Mouse (Mus musculus) hindbrain, embryonic 12.5 days (tissue): ENCODE data around the gene Eid2. TPM values are rescaled to one million over a fixed set of nuclear protein-coding genes. Genes with fewer than 3 reads are reported as not detected.
A peak's percentile ranks its signal among the peaks of the same experiment; 100 is the strongest.

ENCODE experiments used
- ATAC-seq: fragments of 200-750 bp; cut with Nextera tagmentation; 2 replicates; pipeline ENCODE4 v1.8.0; 2017; ENCODE audit warnings: moderate TSS enrichment; ENCODE audit not compliant: low FRiP score
- H3K27ac ChIP-seq: fragments of 300-500 bp; sonication (generic); 2 replicates; pipeline ENCODE4 v1.5.1; 2016; ENCODE audit warnings: mild to moderate bottlenecking
- H3K27me3 ChIP-seq: fragments of 300-500 bp; sonication (generic); 2 replicates; pipeline ENCODE4 v1.6.1; 2016; ENCODE audit warnings: mild to moderate bottlenecking
- H3K36me3 ChIP-seq: fragments of 300-500 bp; sonication (generic); 2 replicates; pipeline ENCODE4 v1.6.1; 2016; ENCODE audit warnings: mild to moderate bottlenecking
- H3K4me1 ChIP-seq: fragments of 300-500 bp; sonication (generic); 2 replicates; pipeline ENCODE4 v1.6.1; 2016
- H3K4me2 ChIP-seq: fragments of 300-500 bp; sonication (generic); replicated peaks from 2 replicates; pipeline ENCODE4 v1.6.1; 2016; ENCODE audit warnings: mild to moderate bottlenecking
- H3K4me3 ChIP-seq: fragments of 300-500 bp; sonication (generic); 2 replicates; pipeline ENCODE4 v1.5.1; 2016; ENCODE audit warnings: mild to moderate bottlenecking
- H3K9ac ChIP-seq: fragments of 300-500 bp; sonication (generic); 2 replicates; pipeline ENCODE4 v1.6.1; 2016; ENCODE audit warnings: mild to moderate bottlenecking, moderate library complexity
- H3K9me3 ChIP-seq: fragments of 300-500 bp; sonication (generic); replicated peaks from 2 replicates; pipeline ENCODE4 v1.6.1; 2016; ENCODE audit warnings: mild to moderate bottlenecking
- WGBS: fragments of 180-500 bp; shearing (Covaris S2); methylation state at CpG from one replicate; pipeline ENCODE4 v1.1.7; 2016; 5-methylcytosine and 5-hydroxymethylcytosine counted together
- polyA plus RNA-seq: library from polyadenylated mRNA; unstranded; fragments of >200 nt; fragmentation: Nextera tagmentation; extraction: Ambion mirVana; gene quantifications from 2 replicates; pipeline ENCODE4 v1.2.1, GENCODE M21; 2016

Eid2 gene
- polyA plus RNA-seq, 1 experiment from 2014 or later, result 19.3 TPM

GRCm38 (mm10) chr7:28268042-28268531 is 406 bp downstream of the Eid2 start:
- Histone ChIP-seq H3K4me1 (peaks cover 10% of the 10 kb centered on the region), H3K36me3 (peaks cover 29% of the 10 kb centered on the region)
- ATAC-seq, result peak; percentile 85

GRCm38 (mm10) chr7:28268576-28268975 is 895 bp downstream of the Eid2 start:
- Histone ChIP-seq H3K4me1 (peaks cover 10% of the 10 kb centered on the region), H3K4me3 (peak overlapping the region; percentile 91), H3K9ac (peak overlapping the region; percentile 99), H3K27me3 (peaks cover 3% of the 10 kb centered on the region; the same call in 1 of the 2 replicates), H3K36me3 (peaks cover 32% of the 10 kb centered on the region), H3K9me3 (no peaks in the 10 kb centered on the region), H3K27ac (peak overlapping the region; percentile 97), H3K4me2 (peak overlapping the region; percentile 77)
- no peak; the same call in 1 of the 2 replicates for ATAC-seq
- WGBS, result 31% methylated on average over 16 of the region's 16 CpGs

More at GRCm38 (mm10) chr7:28268042-28268531, 406 bp downstream of the Eid2 start:
- peaks cover 3% of the 10 kb centered on the region; the same call in 1 of the 2 replicates for H3K27me3 ChIP-seq
- peak overlapping the region; percentile 77 for H3K4me2 ChIP-seq
- peak overlapping the region; percentile 99 for H3K9ac ChIP-seq
- peak overlapping the region; percentile 91 for H3K4me3 ChIP-seq
- WGBS, result under 1% methylated on average over 39 of the region's 62 CpGs
- H3K9me3 ChIP-seq, result no peaks in the 10 kb centered on the region
- peak overlapping the region; percentile 97 for H3K27ac ChIP-seq

- H3K4me2 ChIP-seq, result peak overlapping the region; percentile 77; the same call in 1 of the 2 replicates
- no peak overlapping the region for H3K27ac ChIP-seq
- H3K9ac ChIP-seq, result no peak overlapping the region
- no peak for ATAC-seq
- peaks cover 10% of the 10 kb centered on the region for H3K4me1 ChIP-seq
- no peaks in the 10 kb centered on the region; the same call in 1 of the 2 replicates for H3K27me3 ChIP-seq
- no peak overlapping the region for H3K4me3 ChIP-seq
- no peaks in the 10 kb centered on the region for H3K9me3 ChIP-seq
- H3K36me3 ChIP-seq, result peaks cover 32% of the 10 kb centered on the region
- WGBS, result 93% methylated on average over 12 of the region's 12 CpGs
Observed at GRCm38 (mm10) chr7:28269355-28269754, 1.7 kb downstream of the Eid2 start.

GRCm38 (mm10) chr7:28271761-28272160 is 4.1 kb downstream of the Eid2 start:
- Histone ChIP-seq H3K4me1 (peaks cover 10% of the 10 kb centered on the region), H3K27me3 (no peaks in the 10 kb centered on the region), H3K4me2 (no peak overlapping the region), H3K27ac (no peak overlapping the region), H3K9me3 (no peaks in the 10 kb centered on the region), H3K9ac (no peak overlapping the region), H3K4me3 (no peak overlapping the region), H3K36me3 (peaks cover 32% of the 10 kb centered on the region)
- WGBS, result 69% methylated on average over 3 of the region's 3 CpGs
- no peak for ATAC-seq

- H3K4me1 ChIP-seq, result peaks cover 10% of the 10 kb centered on the region; the same call in 1 of the 2 replicates
- no peak overlapping the region for H3K4me2 ChIP-seq
- H3K4me3 ChIP-seq, result no peak overlapping the region
- no peaks in the 10 kb centered on the region for H3K27me3 ChIP-seq
- peak overlapping the region; percentile 0; the same call in 1 of the 2 replicates for H3K27ac ChIP-seq
- no peaks in the 10 kb centered on the region for H3K9me3 ChIP-seq
- no peak overlapping the region for H3K9ac ChIP-seq
- H3K36me3 ChIP-seq, result peaks cover 11% of the 10 kb centered on the region
- ATAC-seq, result peak; percentile 27; the same call in 1 of the 2 replicates
- 63% methylated on average over 8 of the region's 8 CpGs for WGBS
Observed at GRCm38 (mm10) chr7:28277237-28277614, 9.5 kb downstream of the Eid2 start.

GRCm38 (mm10) chr7:28277615-28278278 is 10.1 kb downstream of the Eid2 start, which contains the start of gene Eid2b:
Gene Eid2b (plus strand): TSS chr7:28277739.
- 3% methylated on average over 68 of the region's 68 CpGs for WGBS
- peak within 1 kb of the TSS; percentile 86 for H3K9ac ChIP-seq
- H3K4me2 ChIP-seq, result peak within 1 kb of the TSS; percentile 68
- peaks cover 10% of the 10 kb centered on the region; the same call in 1 of the 2 replicates for H3K4me1 ChIP-seq
- ATAC-seq, result peak; percentile 76
- peak within 1 kb of the TSS; percentile 84 for H3K27ac ChIP-seq
- H3K9me3 ChIP-seq, result no peaks in the 10 kb centered on the region
- peak within 1 kb of the TSS; percentile 51 for H3K4me3 ChIP-seq
- peaks cover 6% of the 10 kb centered on the region for H3K36me3 ChIP-seq
- H3K27me3 ChIP-seq, result no peaks in the 10 kb centered on the region

GRCm38 (mm10) chr7:28278279-28278652 is 10.6 kb downstream of the Eid2 start:
- Histone ChIP-seq H3K27ac (peak overlapping the region; percentile 84; the same call in 1 of the 2 replicates), H3K27me3 (no peaks in the 10 kb centered on the region), H3K4me2 (peak overlapping the region; percentile 68), H3K9me3 (no peaks in the 10 kb centered on the region), H3K4me3 (peak overlapping the region; percentile 51), H3K9ac (peak overlapping the region; percentile 86), H3K36me3 (peaks cover 1% of the 10 kb centered on the region), H3K4me1 (peaks cover 10% of the 10 kb centered on the region; the same call in 1 of the 2 replicates)
- no peak for ATAC-seq
- 90% methylated on average over 7 of the region's 7 CpGs for WGBS

- Histone ChIP-seq H3K4me3 (no peak overlapping the region), H3K27ac (no peak overlapping the region), H3K27me3 (no peaks in the 10 kb centered on the region), H3K36me3 (no peaks in the 10 kb centered on the region), H3K4me2 (no peak overlapping the region), H3K4me1 (peaks cover 10% of the 10 kb centered on the region; the same call in 1 of the 2 replicates), H3K9ac (no peak overlapping the region), H3K9me3 (no peaks in the 10 kb centered on the region)
- ATAC-seq, result no peak
- WGBS, result 80% methylated on average over 7 of the region's 7 CpGs
Observed at GRCm38 (mm10) chr7:28280630-28281029, 12.9 kb downstream of the Eid2 start.

GRCm38 (mm10) chr7:28290165-28290564 is 22.5 kb downstream of the Eid2 start:
- no peak overlapping the region for H3K27ac ChIP-seq
- H3K4me3 ChIP-seq, result peak overlapping the region; percentile 27
- peaks cover 29% of the 10 kb centered on the region for H3K4me1 ChIP-seq
- under 1% methylated on average over 16 of the region's 18 CpGs for WGBS
- peaks cover 70% of the 10 kb centered on the region for H3K27me3 ChIP-seq
- H3K9ac ChIP-seq, result peak overlapping the region; percentile 32; the same call in 1 of the 2 replicates
- H3K4me2 ChIP-seq, result peak overlapping the region; percentile 51
- no peaks in the 10 kb centered on the region for H3K9me3 ChIP-seq
- peak; percentile 32 for ATAC-seq
- no peaks in the 10 kb centered on the region for H3K36me3 ChIP-seq

- Histone ChIP-seq H3K4me2 (peak within 1 kb of the TSS; percentile 51), H3K27me3 (peaks cover 76% of the 10 kb centered on the region), H3K27ac (no peak within 1 kb of the TSS), H3K9me3 (no peaks in the 10 kb centered on the region), H3K4me3 (peak within 1 kb of the TSS; percentile 27), H3K4me1 (peaks cover 31% of the 10 kb centered on the region), H3K36me3 (no peaks in the 10 kb centered on the region), H3K9ac (peak within 1 kb of the TSS; percentile 32; the same call in 1 of the 2 replicates)
- peak; percentile 46 for ATAC-seq
- WGBS, result 1% methylated on average over 52 of the region's 52 CpGs
Observed at GRCm38 (mm10) chr7:28290638-28291590, 23.2 kb downstream of the Eid2 start, which contains the start of gene Selenov. Gene Selenov (minus strand): TSS chr7:28291186.

- Histone ChIP-seq H3K9ac (peak overlapping the region; percentile 70), H3K9me3 (no peaks in the 10 kb centered on the region), H3K4me3 (peak overlapping the region; percentile 52), H3K36me3 (no peaks in the 10 kb centered on the region), H3K4me1 (peaks cover 33% of the 10 kb centered on the region), H3K4me2 (peak overlapping the region; percentile 86), H3K27me3 (peaks cover 78% of the 10 kb centered on the region), H3K27ac (no peak overlapping the region)
- peak; percentile 18 for ATAC-seq
- 5% methylated on average over 62 of the region's 63 CpGs for WGBS
Observed at GRCm38 (mm10) chr7:28294481-28294880, 26.8 kb downstream of the Eid2 start.
